Mouse (Mus musculus): ENCODE results near the gene Mindy2.

Gene Mindy2

GRCm38 (mm10) chr9:70668048-70668447, 11.1 kb upstream of the Mindy2 start:
- DNase-seq (ENCODE audit: low read depth, low spot score), result peak; percentile 29

GRCm38 (mm10) chr9:70666811-70667210, 9.8 kb upstream of the Mindy2 start:
- no peak for DNase-seq (ENCODE audit: low read depth, low spot score)

DNA sequence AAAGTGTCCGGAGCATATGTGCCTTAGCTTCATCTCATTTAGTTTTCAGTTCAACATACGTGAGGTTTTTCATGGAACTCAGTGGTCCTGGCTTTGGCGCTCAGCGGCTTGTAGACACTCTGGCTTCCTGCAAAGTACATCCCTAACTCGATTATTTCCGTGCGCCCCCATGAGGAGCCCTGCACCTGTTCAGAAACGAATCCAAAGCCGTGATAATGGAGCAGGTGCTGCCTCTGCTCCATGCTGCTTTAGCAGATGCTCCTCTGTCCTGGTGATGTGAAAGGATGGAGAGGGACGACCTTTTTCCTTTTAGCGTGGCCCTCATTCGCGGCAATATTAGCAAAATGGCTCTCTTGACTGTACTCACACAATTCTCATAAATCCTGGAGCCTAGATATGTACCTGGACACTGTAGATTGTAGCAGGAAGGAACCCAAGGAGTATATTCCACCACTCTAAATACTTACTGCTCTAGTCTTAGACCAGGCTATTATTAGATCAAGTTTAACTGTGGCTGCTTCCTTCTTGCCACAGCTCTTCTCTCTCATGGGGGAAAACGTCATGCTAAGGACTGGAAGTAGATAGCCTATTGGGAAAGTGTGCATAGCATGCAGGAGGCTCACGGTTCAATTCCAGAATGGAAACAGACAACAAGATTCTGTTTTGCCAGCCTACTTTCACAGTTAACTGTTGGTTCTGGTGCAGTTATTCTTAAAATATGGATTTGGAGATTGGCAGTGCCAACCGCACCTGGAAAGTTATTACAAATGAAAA, 8.6 kb upstream of the Mindy2 start:
- peak; percentile 33 for DNase-seq (ENCODE audit: low read depth, low spot score)

DNA sequence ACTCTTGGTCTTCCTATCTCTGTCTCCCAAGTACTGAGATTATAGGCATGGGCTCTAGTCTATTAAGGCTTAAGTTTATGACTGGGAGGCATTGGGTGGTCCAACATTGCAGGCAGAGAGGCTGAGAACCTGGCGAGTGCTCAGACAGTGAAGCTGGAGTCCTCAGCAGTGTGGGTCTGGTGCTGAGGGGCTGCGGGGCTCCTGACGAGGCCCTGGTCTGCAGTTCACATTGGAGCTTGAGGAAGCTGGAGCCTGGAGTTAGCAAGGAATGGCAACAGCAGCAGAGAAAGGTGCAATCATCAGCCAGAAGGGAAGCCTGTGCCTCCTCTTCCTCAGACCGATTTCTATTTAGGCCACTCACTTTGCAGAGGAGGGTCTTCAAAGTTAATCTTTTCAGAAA, 7.9 kb upstream of the Mindy2 start:
- DNase-seq (ENCODE audit: low read depth, low spot score), result no peak

DNA sequence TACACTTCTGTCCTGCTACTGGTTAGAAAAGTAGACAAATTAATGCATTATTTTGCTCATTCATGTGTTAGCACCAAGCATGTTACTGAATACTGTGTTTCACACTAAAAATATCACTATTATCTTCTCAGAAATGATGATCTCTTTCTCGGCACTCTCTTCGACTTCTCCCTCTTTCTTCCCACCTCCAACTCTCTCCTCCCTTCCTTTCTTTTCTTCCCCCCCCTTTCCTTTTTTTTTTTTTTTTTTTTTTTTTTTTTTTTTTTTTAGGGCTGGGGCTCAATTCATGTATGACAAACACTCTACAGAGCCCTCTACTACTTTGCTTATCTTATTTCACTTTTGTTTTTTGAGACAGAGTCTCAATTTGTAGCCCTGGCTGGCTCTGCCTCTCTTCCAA, 1.3 kb upstream of the Mindy2 start:
- no peak for DNase-seq (ENCODE audit: low read depth, low spot score)

- peak; percentile 18 for DNase-seq (ENCODE audit: low read depth, low spot score)
Observed at GRCm38 (mm10) chr9:70656130-70657007, 605 bp downstream of the Mindy2 start, which contains the start of gene Gm10642. Gene Gm10642 (plus strand): TSS chr9:70656251.

DNA sequence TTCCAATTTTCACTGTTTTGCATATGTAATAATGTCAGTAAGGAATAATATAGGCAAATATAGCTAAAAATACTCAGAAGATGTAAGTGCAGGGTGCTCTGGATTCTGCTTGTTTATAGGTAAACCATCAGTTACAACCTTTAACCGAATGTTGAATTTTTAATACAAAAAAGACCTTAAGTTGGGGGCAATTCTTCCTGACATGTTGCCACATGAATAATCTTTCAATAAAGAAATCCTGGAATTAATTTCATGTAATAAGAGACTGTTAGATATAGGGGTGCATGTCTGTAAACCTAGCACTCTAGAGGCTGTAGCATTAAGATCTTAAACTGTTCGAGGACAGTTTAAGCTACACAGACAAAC, 1.2 kb downstream of the Mindy2 start:
- no peak for DNase-seq (ENCODE audit: low read depth, low spot score)

GRCm38 (mm10) chr9:70654496-70654895, 2.5 kb downstream of the Mindy2 start:
- no peak for DNase-seq (ENCODE audit: low read depth, low spot score)

- DNase-seq (ENCODE audit: low read depth, low spot score), result no peak
Observed at GRCm38 (mm10) chr9:70653875-70654274, 3.1 kb downstream of the Mindy2 start.

DNA sequence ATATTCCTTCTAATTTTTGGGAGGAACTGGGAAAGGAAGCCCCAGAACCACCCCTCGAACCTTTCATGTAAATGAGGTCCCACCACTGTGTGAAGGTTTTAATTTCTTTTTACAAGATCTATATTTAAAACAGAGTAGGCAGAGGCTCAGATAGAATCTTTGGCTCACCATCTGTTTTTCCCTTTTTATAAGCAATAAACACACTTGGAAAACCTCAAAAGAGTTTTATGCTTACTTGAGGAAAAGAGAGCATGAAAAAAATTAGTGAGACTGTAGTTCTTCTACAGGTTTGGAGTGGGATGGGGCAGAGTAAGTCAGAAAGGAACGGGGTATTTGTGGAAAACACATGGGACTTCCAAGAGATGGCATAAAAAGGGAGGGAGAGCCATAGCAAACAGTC, 4.8 kb downstream of the Mindy2 start:
- DNase-seq (ENCODE audit: low read depth, low spot score), result no peak

GRCm38 (mm10) chr9:70650994-70651393, 6.0 kb downstream of the Mindy2 start:
- DNase-seq (ENCODE audit: low read depth, low spot score), result no peak

- no peak for DNase-seq (ENCODE audit: low read depth, low spot score)
Observed at GRCm38 (mm10) chr9:70650260-70650659, 6.7 kb downstream of the Mindy2 start.

GRCm38 (mm10) chr9:70636748-70637147, 20.2 kb downstream of the Mindy2 start:
- DNase-seq (ENCODE audit: low read depth, low spot score), result no peak

DNA sequence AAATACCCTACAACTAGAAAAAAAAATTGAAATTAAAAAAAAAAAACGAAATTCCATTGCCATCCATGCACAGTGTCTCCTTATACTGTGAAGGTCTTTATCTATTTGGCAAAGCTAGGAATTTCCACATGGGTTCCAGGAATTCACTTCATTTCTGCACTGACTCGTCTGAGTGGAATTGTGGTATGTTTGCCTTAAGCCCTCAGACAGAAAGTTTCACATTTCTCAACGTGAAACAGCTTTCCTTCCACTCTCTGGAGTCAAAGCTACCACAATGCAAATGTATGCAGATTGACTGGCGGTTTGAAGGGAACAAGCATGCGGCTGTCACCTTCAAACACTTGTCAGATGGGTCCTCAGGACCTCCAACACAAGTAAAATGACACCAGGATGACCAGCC, 25.3 kb downstream of the Mindy2 start:
- peak; percentile 9 for DNase-seq (ENCODE audit: low read depth, low spot score)

DNA sequence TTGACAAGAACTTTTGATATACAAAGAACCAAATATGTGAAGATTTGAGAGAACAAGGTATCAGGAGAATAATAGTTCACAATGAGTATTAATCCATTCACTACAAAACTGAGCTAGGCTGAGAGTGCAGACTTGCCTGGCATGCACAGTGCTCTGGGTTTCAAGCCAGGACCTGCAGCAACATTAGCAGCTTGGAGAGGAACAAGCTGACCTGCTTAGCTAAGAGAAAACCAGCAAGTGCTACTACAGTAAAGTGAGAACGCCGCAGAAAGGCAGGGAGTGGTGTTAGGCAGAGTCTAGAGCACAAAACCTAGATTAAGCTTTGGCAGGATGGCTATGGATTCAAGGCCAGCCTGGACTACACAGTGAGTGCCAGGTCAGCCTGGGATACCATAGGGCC, 27.3 kb downstream of the Mindy2 start:
- DNase-seq (ENCODE audit: low read depth, low spot score), result peak; percentile 9

- no peak for DNase-seq (ENCODE audit: low read depth, low spot score)
Observed at GRCm38 (mm10) chr9:70611026-70611673, 45.8 kb downstream of the Mindy2 start.

DNA sequence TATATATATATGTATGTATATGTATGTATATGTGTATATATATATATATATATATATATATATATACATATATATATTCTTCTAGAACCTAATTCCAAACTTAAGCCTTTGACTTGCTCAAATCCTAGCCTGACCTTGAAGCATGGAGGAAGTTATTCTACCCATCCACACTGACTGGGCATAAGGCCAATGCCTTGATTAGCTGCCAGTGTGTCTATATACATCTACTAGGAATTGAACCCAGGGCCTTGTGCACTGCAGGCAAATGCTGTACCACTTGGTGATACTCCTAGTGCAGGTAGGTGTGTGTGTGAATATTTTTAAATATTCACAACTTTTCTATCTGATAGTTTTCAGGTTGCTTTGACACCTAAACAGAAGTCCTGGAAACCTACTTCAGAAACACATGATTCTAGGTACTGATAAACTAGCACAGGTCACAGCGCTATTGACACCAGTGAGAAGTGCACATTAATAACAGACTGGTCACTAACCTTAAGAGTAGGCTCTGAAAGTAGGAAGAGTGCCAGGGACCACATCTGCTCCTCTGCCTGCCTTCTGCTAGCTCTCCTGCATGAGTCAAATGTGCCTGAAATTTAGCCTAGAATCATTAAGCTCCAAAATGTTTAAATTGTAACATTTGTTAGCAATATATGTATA, 54.7 kb downstream of the Mindy2 start:
- no peak for DNase-seq (ENCODE audit: low read depth, low spot score)

- DNase-seq (ENCODE audit: low read depth, low spot score), result no peak
Observed at GRCm38 (mm10) chr9:70598271-70598670, 58.7 kb downstream of the Mindy2 start.

DNA sequence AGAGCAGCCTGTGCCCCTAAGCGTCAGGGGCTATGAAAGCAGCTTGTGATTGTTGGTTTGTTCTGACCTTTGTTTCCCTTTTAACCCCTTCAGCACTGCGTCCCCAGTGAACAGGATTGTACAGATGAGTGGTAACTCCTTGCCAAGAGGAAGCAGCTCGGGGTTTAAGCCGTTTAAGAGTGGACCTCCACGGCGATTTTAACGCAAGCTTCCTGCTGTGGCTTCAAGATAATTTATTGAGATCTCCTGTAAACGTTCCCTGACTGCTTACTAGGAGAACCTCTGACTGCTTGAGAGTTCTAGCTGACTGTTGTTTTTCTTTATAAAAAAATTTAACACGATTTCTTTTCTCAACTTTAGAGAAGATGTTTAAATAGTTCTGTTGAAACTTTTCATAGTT, 65.5 kb downstream of the Mindy2 start:
- DNase-seq (ENCODE audit: low read depth, low spot score), result no peak

- DNase-seq (ENCODE audit: low read depth, low spot score), result no peak
Observed at GRCm38 (mm10) chr9:70590775-70591174, 66.2 kb downstream of the Mindy2 start.

- DNase-seq (ENCODE audit: low read depth, low spot score), result no peak
Observed at GRCm38 (mm10) chr9:70587171-70587570, 69.8 kb downstream of the Mindy2 start.

DNA sequence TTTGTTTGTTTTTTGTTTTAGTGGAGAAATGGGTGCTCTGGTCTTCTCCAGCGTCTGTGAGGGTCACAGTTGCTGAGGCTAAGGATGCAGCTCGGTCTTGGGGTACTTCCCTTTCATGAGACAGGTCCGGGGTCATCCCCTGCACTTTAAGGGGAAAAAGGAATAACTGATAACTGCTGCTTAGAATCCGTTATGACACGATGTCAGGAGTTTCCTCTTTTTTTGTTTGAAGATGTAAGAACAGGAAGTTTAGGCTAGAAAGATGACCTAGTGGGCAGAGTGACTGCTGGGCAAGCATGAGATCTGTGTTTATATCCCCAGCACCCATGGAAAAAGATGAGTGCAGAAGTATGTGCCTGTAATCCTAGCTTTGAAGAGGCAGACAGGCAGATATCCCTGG, 71.8 kb downstream of the Mindy2 start:
- no peak for DNase-seq (ENCODE audit: low read depth, low spot score)
